Mouse (Mus musculus) midbrain, embryonic 14.5 days (tissue): ENCODE measurements around the gene Cst3. TPM values are rescaled to one million over a fixed set of nuclear protein-coding genes. Genes with fewer than 3 reads are reported as not detected.

Source experiments
- ATAC-seq: fragments of 200-750 bp; cut with Nextera tagmentation; 2 replicates; pipeline ENCODE4 v1.8.0; 2017; ENCODE audit warnings: moderate number of reproducible peaks, moderate library complexity; ENCODE audit not compliant: low FRiP score, low TSS enrichment
- DNase-seq: peaks from one replicate; pipeline ENCODE4 v3.0.0-alpha.2; 2015
- H3K27ac ChIP-seq: fragments of 300-500 bp; sonication (generic); replicated peaks from 2 replicates; pipeline ENCODE4 v1.5.1; 2014; ENCODE audit warnings: mild to moderate bottlenecking, low read depth, low read length, moderate library complexity
- H3K27me3 ChIP-seq: fragments of 300-500 bp; sonication (generic); 2 replicates; pipeline ENCODE4 v1.6.1; 2014; ENCODE audit warnings: low read length, control low read depth, mixed read lengths; ENCODE audit not compliant: control insufficient read depth, insufficient read depth
- H3K36me3 ChIP-seq: fragments of 300-500 bp; sonication (generic); 2 replicates; pipeline ENCODE4 v1.6.1; 2014; ENCODE audit warnings: low read length, control low read depth; ENCODE audit not compliant: control insufficient read depth, insufficient read depth
- H3K4me1 ChIP-seq: fragments of 300-500 bp; sonication (generic); 2 replicates; pipeline ENCODE4 v1.6.1; 2014; ENCODE audit warnings: mild to moderate bottlenecking, antibody characterized with exemption, low read length, control low read depth; ENCODE audit not compliant: control insufficient read depth, insufficient read depth
- H3K4me2 ChIP-seq: fragments of 300-500 bp; sonication (generic); 2 replicates; pipeline ENCODE4 v1.6.1; 2014; ENCODE audit warnings: mild to moderate bottlenecking, low read length, moderate library complexity
- H3K4me3 ChIP-seq: fragments of 300-500 bp; sonication (generic); replicated peaks from 2 replicates; pipeline ENCODE4 v1.5.1; 2014; ENCODE audit warnings: low read depth, low read length
- H3K9ac ChIP-seq: fragments of 300-500 bp; sonication (generic); replicated peaks from 2 replicates; pipeline ENCODE4 v1.6.1; 2014; ENCODE audit warnings: mild to moderate bottlenecking, low read length, moderate library complexity
- H3K9me3 ChIP-seq: fragments of 300-500 bp; sonication (generic); 2 replicates; pipeline ENCODE4 v1.6.1; 2016; ENCODE audit warnings: low read length, control low read depth, mixed read lengths; ENCODE audit not compliant: control insufficient read depth
- WGBS: fragments of 180-500 bp; shearing (Covaris S2); extraction: QIAGEN DNeasy Blood & Tissue Kit; methylation state at CpG from one replicate; pipeline ENCODE4 v1.1.7; 2014; 5-methylcytosine and 5-hydroxymethylcytosine counted together
- polyA plus RNA-seq: library from polyadenylated mRNA; unstranded; fragments of >200 nt; fragmentation: Nextera tagmentation; extraction: Ambion mirVana; gene quantifications from 2 replicates; pipeline ENCODE4 v1.2.1, GENCODE M21; 2014

The Cst3 gene
- polyA plus RNA-seq, 1 experiment from 2014 or later, result 525 TPM

DNA sequence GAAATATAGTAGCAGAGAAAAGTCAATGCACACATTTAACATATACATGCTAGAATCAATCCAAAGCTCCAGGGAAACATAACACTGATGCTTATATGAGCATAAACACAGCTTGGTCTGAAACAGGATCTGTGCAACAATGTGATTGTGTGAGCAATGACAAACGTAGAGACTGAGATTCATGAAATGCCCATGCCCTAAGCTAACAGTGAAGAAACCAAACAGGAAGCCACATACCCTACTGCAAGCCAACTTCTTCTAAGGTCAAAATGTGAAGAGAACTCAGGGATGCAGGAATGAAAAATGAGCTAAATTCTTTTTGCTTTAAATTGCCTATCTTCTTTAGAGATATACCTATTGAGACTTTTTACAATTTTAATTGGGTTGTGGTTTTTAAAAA is 6.5 kb downstream of the Cst3 start:
- Histone ChIP-seq H3K27ac (no peak overlapping the region), H3K4me2 (no peak overlapping the region), H3K9me3 (no peaks in the 10 kb centered on the region), H3K9ac (no peak overlapping the region), H3K4me3 (no peak overlapping the region), H3K27me3 (no peaks in the 10 kb centered on the region), H3K4me1 (peaks cover 17% of the 10 kb centered on the region), H3K36me3 (peaks cover 24% of the 10 kb centered on the region)
- WGBS, result 84% methylated on average over 1 of the region's 1 CpGs
- no peak for ATAC-seq
- no peak for DNase-seq

- no peaks in the 10 kb centered on the region for H3K4me1 ChIP-seq
- H3K9me3 ChIP-seq, result no peaks in the 10 kb centered on the region
- no peaks in the 10 kb centered on the region for H3K36me3 ChIP-seq
- H3K27ac ChIP-seq, result no peak within 1 kb of the TSS
- WGBS, result 82% methylated on average over 2 of the region's 2 CpGs
- no peaks in the 10 kb centered on the region for H3K27me3 ChIP-seq
- H3K9ac ChIP-seq, result no peak within 1 kb of the TSS
- H3K4me2 ChIP-seq, result no peak within 1 kb of the TSS
- DNase-seq, result no peak
- H3K4me3 ChIP-seq, result no peak within 1 kb of the TSS
- no peak for ATAC-seq
Observed at GRCm38 (mm10) chr2:148864966-148865365, 10.5 kb downstream of the Cst3 start, which contains the start of gene 9230104L09Rik. 9230104L09Rik (minus strand) TSS chr2:148865038.

DNA sequence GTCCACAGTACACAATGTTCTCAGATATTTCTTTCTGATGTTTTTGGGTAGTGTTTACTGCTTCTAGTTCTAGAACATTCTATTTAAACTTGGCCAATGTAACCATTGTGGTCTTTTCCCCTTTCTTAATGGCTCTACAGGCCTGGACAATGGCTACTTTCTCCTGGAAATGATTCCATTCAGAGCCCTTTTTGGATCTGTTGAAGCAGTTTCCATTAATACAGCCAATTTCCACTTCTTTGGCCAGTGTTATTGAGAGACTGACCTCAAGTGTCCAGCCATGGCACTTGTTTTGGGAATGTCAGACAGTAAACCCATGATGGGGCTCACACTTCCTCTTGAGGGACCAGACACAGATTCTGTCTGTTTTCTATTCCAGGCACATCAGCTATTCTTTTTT is 13.8 kb downstream of the Cst3 start:
- Histone ChIP-seq H3K27ac (no peak overlapping the region), H3K36me3 (no peaks in the 10 kb centered on the region), H3K27me3 (no peaks in the 10 kb centered on the region), H3K9ac (no peak overlapping the region), H3K4me2 (no peak overlapping the region), H3K4me1 (no peaks in the 10 kb centered on the region), H3K9me3 (no peaks in the 10 kb centered on the region), H3K4me3 (no peak overlapping the region)
- DNase-seq, result no peak
- no peak for ATAC-seq

DNA sequence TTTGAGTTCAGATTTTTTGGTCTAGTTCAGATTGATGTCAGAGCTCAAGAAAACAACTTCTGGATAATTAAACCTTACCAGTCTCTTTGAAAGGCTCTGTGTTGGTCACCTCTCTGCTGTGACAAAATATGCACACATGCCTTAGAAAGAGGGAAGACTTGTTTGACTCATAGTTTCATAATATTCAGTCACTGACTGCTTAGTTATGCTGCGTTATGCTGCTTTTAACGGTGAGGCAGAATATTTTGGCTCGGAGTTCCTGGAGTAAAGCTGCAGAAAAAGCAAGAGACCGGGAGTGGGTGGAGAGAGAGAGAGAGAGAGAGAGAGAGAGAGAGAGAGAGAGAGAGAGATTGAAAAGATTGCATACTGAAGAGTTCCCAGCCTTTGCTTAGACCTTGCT is 14.5 kb downstream of the Cst3 start:
- H3K4me2 ChIP-seq, result no peak overlapping the region
- H3K27me3 ChIP-seq, result no peaks in the 10 kb centered on the region
- no peaks in the 10 kb centered on the region for H3K4me1 ChIP-seq
- H3K27ac ChIP-seq, result no peak overlapping the region
- ATAC-seq (no peak), DNase-seq (no peak)
- no peaks in the 10 kb centered on the region for H3K36me3 ChIP-seq
- no peak overlapping the region for H3K4me3 ChIP-seq
- WGBS, result 87% methylated on average over 4 of the region's 4 CpGs
- H3K9ac ChIP-seq, result no peak overlapping the region
- no peaks in the 10 kb centered on the region for H3K9me3 ChIP-seq

GRCm38 (mm10) chr2:148857506-148857905 is 18.0 kb downstream of the Cst3 start:
- no peaks in the 10 kb centered on the region for H3K36me3 ChIP-seq
- WGBS, result 91% methylated on average over 4 of the region's 4 CpGs
- ATAC-seq (no peak), DNase-seq (no peak)
- no peaks in the 10 kb centered on the region for H3K4me1 ChIP-seq
- no peak overlapping the region for H3K9ac ChIP-seq
- H3K4me2 ChIP-seq, result no peak overlapping the region
- H3K4me3 ChIP-seq, result no peak overlapping the region
- H3K27me3 ChIP-seq, result no peaks in the 10 kb centered on the region
- H3K27ac ChIP-seq, result no peak overlapping the region
- H3K9me3 ChIP-seq, result no peaks in the 10 kb centered on the region

DNA sequence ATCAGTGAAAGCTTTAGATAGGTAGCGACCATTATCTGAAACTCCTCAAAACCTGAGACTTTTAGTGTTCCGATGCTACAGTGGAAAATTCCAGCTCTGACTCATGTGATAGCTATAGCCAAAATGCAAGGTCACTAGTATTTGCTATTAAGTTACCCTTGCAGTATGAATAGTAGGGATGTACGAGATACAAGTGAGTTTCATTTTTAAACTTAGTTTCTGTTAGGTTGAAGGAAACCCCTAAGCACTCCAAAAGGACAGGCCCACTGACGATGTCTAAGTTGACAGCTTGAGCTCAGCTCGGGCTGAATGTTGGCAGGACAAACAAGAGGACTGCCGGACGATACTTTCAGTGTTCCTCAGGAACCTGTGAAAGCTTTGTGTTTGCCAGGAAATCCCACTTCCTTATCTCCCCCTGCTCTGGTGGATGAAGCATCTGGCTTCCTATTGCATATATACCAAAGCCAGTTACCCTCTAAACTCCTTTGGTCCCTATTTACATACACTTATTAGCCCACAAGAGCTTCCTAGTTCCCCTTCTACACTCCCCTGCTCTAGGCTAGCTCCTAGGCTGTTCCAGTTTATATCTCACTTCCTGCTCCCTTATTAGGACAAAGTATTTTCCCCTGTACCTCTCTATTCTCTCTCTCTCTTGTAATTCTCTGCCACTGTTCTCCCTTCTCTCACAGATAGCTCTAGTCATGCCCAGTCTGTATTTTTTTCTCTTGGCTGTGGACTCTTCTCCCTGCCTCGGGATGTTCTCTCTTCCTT is 18.7 kb downstream of the Cst3 start:
- no peak overlapping the region for H3K27ac ChIP-seq
- DNase-seq, result no peak
- WGBS, result 86% methylated on average over 8 of the region's 8 CpGs

GRCm38 (mm10) chr2:148851116-148851906 is 24.2 kb downstream of the Cst3 start:
- H3K4me3 ChIP-seq, result no peak overlapping the region
- H3K36me3 ChIP-seq, result no peaks in the 10 kb centered on the region
- no peaks in the 10 kb centered on the region for H3K27me3 ChIP-seq
- WGBS, result 53% methylated on average over 8 of the region's 8 CpGs
- ATAC-seq (peak; percentile 69), DNase-seq (peak; percentile 83)
- H3K27ac ChIP-seq, result no peak overlapping the region
- no peak overlapping the region for H3K4me2 ChIP-seq
- H3K9me3 ChIP-seq, result no peaks in the 10 kb centered on the region
- no peak overlapping the region for H3K9ac ChIP-seq
- H3K4me1 ChIP-seq, result no peaks in the 10 kb centered on the region

More for the DNA sequence above, 18.7 kb downstream of the Cst3 start:
- no peaks in the 10 kb centered on the region for H3K4me1 ChIP-seq
- no peaks in the 10 kb centered on the region for H3K9me3 ChIP-seq
- no peaks in the 10 kb centered on the region for H3K27me3 ChIP-seq
- H3K36me3 ChIP-seq, result no peaks in the 10 kb centered on the region
- no peak overlapping the region for H3K9ac ChIP-seq
- no peak overlapping the region for H3K4me3 ChIP-seq
- H3K4me2 ChIP-seq, result no peak overlapping the region
- ATAC-seq, result no peak

DNA sequence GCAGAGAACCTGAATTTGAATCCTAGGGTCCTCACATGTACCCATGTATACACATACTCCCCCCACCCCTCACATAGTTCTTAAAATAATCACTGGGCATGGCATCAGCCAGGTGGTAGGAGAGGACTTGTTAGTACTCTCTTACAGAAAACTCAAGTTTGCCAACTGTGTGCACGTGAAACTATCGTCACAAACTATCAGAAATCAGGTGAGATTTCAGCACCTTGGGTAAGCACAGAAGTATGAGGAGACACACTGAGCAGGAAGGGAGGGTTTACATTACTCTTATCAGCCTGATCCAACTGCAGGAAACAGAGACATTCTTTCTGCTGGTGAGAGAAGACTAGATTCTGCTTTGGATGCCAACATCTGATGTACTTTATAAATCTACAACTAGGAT is 36.3 kb downstream of the Cst3 start:
- Histone ChIP-seq H3K4me1 (no peaks in the 10 kb centered on the region), H3K4me2 (no peak overlapping the region), H3K9ac (no peak overlapping the region), H3K36me3 (no peaks in the 10 kb centered on the region), H3K27ac (no peak overlapping the region), H3K9me3 (peaks cover 4% of the 10 kb centered on the region; the same call in 1 of the 2 replicates), H3K27me3 (no peaks in the 10 kb centered on the region), H3K4me3 (no peak overlapping the region)
- DNase-seq (no peak), ATAC-seq (no peak)
- 87% methylated on average over 2 of the region's 2 CpGs for WGBS
